Mouse (Mus musculus): ENCODE measurements around the gene Tnfrsf19.

The Tnfrsf19 gene

DNA sequence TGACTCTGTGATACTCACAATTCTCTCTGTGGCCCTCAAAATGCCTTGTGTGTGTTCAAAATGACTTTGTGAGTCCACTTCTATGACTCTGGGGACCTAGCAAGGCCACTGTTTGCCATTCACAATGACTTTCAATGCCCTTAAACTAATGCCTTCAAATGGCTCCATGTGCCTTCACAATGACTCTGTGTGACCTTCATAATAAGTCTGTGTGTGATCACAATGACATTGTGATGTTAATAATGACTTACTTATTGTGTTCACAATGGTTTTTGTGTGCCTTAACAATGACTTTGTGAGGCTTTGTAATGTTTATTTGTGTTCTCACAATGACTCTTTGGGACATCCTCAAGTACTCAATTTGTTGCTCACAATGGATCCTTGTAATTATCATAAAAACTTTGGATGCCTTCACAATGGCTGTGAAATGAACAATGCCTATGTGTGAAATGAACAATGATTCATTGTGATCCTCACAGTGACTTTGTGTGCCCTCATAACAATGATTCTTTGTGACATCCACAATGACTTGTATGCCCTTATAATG, 88.6 kb downstream of the Tnfrsf19 start:
- no peak for DNase-seq

DNA sequence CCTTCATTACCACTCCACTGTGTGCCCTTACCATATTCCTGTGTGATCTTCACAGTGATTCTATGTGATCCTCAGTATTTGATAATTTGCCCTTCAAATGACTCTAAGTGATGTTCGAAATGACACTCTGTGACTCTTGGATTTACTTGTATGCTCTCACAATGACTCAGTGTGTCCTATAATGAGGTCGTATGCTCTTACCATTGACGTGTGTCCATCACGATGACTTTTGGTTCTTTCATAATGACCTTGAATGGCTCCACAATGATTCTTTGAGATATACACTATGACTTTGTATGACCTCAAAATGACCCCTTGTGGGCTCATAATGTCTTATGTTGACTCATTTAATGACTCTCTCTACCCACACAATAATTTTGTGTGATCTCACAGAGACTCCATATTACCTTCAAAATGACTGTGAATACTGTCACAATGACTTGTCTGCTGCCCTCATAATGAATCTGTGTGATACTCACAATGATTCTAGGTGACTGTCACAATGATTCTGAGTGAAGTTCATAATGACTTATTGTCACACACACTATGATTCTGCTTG, 108.7 kb downstream of the Tnfrsf19 start:
- no peak for DNase-seq

DNA sequence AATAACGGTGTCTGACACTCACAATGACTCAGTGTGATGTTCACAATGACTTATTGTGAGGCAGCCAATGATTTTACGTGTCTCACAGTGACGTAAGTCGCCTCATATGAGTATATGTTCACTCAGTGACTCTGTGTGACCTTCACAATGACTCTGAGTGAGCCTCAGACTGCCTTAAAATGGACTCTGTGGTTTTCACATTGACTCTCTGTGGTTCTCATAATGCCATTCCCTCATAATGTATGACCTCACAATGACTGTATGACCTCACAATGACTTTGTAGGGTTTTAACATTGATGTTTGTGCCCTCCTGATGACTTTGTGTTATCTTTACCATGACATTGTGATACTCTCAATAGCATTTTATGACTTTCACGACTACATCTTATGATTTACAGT, 110.6 kb downstream of the Tnfrsf19 start:
- no peak for DNase-seq

DNA sequence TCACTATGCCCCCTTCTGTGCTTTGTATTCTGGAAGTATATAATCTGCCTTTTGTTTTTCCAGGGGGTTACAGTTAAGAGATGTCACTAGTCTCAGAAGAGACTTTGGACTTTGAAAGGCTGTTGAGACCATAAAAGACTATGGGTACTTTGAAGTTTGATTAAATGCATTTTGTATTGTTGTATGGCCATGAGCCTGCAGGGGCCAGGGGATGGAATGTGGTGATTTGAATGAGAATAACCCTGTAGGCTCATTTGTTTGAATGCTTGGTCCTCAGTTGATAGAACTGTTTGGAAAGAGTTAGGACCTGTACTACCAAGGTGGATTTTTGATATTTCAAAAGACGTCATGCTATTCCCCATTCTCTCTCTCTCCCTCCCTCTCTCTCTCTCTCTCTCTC, 120.3 kb downstream of the Tnfrsf19 start:
- no peak for DNase-seq

DNA sequence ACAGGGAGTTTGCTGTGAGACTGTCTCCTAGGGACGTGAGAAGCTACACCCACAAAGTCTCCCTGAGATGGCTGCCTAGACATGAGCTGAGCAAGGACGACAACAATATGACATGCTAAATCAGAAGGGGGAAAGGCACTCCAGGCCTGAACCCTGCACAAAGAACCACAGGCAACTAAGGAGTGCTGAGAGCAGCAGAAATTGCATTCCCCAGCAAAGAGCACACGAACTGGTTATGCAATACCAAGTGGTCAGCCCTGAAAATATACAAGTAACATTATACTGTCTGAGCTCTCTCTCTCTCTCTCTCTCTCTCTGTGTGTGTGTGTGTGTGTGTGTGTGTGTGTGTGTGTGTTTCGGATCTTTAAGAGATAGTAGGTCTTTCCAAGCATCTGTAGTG, 129.6 kb downstream of the Tnfrsf19 start:
- peak in 1 of 2 experiments; percentile 8 for DNase-seq
